Mouse (Mus musculus): ENCODE results near the gene Klra3.
"Not testable (repeated sequence)": the region's sequence is repeated elsewhere in the genome, so short reads cannot be mapped to it uniquely, and the experiment has no call there.

Klra3 gene

GRCm38 (mm10) chr6:130337411-130337810 is at the start of gene Klra3:
Gene Klra3, minus strand, starts transcription at chr6:130337574.
- no peak for DNase-seq

GRCm38 (mm10) chr6:130386750-130387149 is 49.4 kb upstream of the Klra3 start, which contains the start of gene Klra1:
Gene Klra1, minus strand, starts transcription at chr6:130386874.
- no peak for DNase-seq

- no peak for DNase-seq
Observed at GRCm38 (mm10) chr6:130385803-130386202, 48.4 kb upstream of the Klra3 start.

DNA sequence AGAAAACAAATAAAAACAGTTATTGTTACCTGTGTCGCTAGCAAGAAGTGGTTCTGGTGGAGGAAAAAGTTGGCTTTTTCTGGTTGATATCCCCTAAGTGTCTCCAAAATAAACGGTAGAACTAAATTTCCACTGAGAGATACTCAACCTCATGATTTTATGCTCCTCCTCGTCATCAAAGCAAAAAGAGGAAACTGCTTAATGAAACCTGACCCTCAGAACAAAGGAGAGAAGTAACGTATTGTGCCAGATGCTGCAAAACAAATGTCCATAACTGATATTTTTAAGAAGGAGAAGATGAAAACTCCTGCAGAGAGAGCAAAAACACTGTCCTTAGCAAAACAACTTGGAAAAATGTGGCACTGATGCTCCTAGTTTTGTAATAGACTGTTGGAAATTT is 45.0 kb upstream of the Klra3 start:
- DNase-seq: no peak

- DNase-seq: not testable (repeated sequence)
Observed at GRCm38 (mm10) chr6:130345381-130345780, 8.0 kb upstream of the Klra3 start.

DNA sequence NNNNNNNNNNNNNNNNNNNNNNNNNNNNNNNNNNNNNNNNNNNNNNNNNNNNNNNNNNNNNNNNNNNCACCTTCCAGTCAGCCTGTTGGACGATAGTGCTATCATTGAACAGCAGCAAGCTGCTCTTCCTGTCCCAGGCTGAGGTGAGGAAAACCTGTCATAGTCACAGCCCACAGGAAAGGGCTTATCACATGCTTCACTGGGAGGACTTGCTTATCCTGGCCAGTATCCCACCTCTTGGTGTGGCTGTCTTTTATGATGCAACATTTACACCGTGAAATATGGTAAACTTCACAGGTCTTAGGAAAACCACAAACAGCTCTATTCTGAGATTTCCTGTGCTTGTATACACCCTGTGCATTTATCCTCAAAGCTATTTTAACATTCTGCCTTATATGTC is 4.6 kb upstream of the Klra3 start:
- not testable (repeated sequence) for DNase-seq

GRCm38 (mm10) chr6:130287984-130288649 is 49.3 kb downstream of the Klra3 start:
- DNase-seq: no peak

DNA sequence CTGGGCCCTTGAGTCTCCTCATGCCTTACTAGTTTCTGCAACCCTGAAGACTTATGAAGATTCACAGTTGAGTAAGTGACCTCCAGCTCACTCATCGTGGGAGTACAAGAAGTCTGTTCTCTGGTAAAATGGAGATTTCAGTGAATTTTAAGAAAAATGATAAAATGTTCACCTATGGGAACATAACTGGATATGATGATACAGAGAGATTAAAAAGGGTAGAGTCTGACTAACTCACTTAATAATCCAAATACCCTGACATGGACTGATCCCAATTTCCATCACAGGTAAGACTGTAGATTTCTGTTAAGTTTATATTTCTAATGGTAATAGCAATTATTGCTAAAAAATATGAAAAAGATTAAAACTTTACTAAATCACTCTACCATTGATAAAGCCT is 55.5 kb downstream of the Klra3 start, which contains the start of gene Klra10:
TSS of gene Klra10 (minus strand) at position 101 of the 400 bp plus-strand sequence.
- DNase-seq: not testable (repeated sequence)
